Mouse (Mus musculus): ENCODE data around the gene Slc22a16. TPM values are rescaled to one million over a fixed set of nuclear protein-coding genes. Genes with fewer than 3 reads are reported as not detected.

Gene Slc22a16
- not detected in 2 replicates for polyA plus RNA-seq (2014; fragmentation: Nextera tagmentation; extraction: Ambion mirVana)

DNA sequence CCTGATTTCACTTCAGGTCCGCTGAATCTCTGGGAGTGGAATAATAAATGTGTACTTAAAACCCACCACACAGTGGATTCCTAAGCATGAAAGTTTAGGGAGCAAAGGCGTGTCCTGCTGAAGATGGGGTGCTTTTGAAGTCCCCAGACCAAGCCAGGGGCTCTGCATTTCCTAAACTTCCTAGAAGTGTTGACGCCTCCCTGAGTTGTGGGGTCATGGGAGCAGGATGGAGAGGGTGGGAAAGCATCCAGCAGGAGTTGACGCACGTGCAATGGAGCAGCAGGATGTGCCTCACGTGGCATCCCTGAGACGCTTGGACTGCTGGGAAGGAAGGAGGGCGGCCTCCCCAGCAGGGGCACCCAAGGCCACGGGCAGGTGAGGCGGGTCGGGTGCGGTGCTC, at the start of gene Slc22a16:
Gene Slc22a16 (plus strand): TSS at position 301 of the 400 bp plus-strand sequence.
- Histone ChIP-seq H3K27ac (replicated peaks; ENCODE audit: low read depth, low read length) (no peak within 1 kb of the TSS), H3K4me2 (ENCODE audit: low read depth, low read length) (no peak within 1 kb of the TSS), H3K4me3 (ENCODE audit: low read depth, low read length) (no peak within 1 kb of the TSS), H3K9me3 (replicated peaks; ENCODE audit: control insufficient read depth, low read length) (no peaks in the 10 kb centered on the region), H3K36me3 (replicated peaks; ENCODE audit: control insufficient read depth, insufficient read depth, low read depth, low read length) (no peaks in the 10 kb centered on the region), H3K9ac (replicated peaks; ENCODE audit: low read length) (no peak within 1 kb of the TSS), H3K4me1 (ENCODE audit: control insufficient read depth, insufficient read depth, low read length) (no peaks in the 10 kb centered on the region), H3K27me3 (ENCODE audit: control insufficient read depth, insufficient read depth, low read length) (no peaks in the 10 kb centered on the region)
- ATAC-seq (replicated peaks; ENCODE audit: insufficient number of reproducible peaks, low FRiP score, low TSS enrichment, low read depth) = no peak
- WGBS = 92% methylated on average over 12 of the region's 12 CpGs
- no peak for DNase-seq (ENCODE audit: low spot score)

DNA sequence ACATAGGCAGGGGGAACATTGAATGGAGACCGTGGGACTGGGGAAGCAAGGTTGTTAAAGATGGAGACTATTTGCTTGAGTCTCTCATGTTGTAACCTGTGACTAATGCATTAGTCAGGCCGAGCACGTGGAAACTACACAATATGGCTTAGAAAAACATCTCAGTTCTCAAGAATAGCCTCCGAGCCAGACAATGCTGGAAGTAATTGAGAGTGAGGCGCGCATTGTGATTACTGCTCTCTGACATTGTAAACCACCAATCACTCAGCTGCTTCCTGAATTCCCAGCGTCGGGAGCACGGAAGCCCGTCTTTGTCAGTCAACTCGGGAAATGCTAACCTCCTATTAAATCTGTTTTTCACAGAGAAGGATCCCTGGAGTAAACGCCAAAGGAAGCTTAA, 48.6 kb upstream of the Slc22a16 start:
- peak; percentile 76 for DNase-seq (ENCODE audit: low spot score)

DNA sequence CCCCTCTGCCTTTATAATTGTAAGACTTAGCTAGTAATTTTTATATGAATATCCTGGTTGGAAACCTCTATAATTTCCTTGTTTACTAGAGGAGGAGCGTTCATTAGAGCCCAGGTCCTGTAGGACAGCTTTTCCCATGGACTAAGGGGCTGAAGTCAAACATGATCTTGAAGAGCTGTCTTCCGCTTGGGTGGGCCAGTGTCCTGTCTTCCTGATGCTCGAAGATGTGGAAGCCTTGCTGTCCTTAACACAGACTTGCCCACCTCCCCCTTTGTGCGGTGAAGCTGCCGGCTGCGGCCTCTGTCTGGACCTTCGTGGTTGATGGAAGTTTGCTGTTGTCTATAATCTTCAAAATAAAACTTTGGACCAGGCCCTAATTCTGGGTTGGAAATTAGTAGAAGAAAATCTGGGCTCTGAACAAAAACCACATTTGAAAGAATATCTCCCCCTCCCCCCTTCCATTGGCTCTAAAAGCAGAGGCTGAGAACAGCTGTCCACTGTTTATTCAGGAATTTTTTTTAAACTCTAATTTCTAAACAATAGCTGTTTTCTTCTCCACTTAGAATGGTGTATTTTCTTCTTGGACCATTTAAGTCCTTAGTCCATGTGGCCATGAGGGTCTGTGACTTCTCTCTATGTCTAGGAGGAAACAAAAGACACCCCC, 46.7 kb upstream of the Slc22a16 start:
- H3K36me3 ChIP-seq (replicated peaks; ENCODE audit: control insufficient read depth, insufficient read depth, low read depth, low read length) = no peaks in the 10 kb centered on the region
- no peak overlapping the region for H3K9ac ChIP-seq (replicated peaks; ENCODE audit: low read length)
- no peaks in the 10 kb centered on the region for H3K9me3 ChIP-seq (replicated peaks; ENCODE audit: control insufficient read depth, low read length)
- no peak overlapping the region for H3K27ac ChIP-seq (replicated peaks; ENCODE audit: low read depth, low read length)
- DNase-seq (ENCODE audit: low spot score) (no peak), ATAC-seq (replicated peaks; ENCODE audit: insufficient number of reproducible peaks, low FRiP score, low TSS enrichment, low read depth) (no peak)
- 59% methylated on average over 7 of the region's 7 CpGs for WGBS
- H3K4me3 ChIP-seq (ENCODE audit: low read depth, low read length) = no peak overlapping the region
- no peaks in the 10 kb centered on the region for H3K27me3 ChIP-seq (ENCODE audit: control insufficient read depth, insufficient read depth, low read length)
- no peak overlapping the region for H3K4me2 ChIP-seq (ENCODE audit: low read depth, low read length)
- no peaks in the 10 kb centered on the region for H3K4me1 ChIP-seq (ENCODE audit: control insufficient read depth, insufficient read depth, low read length)

More for the DNA sequence above, 48.6 kb upstream of the Slc22a16 start:
- H3K9ac ChIP-seq (replicated peaks; ENCODE audit: low read length) = no peak overlapping the region; the same call in 1 of the 2 replicates
- WGBS = 10% methylated on average over 12 of the region's 12 CpGs
- no peaks in the 10 kb centered on the region for H3K27me3 ChIP-seq (ENCODE audit: control insufficient read depth, insufficient read depth, low read length)
- H3K4me1 ChIP-seq (ENCODE audit: control insufficient read depth, insufficient read depth, low read length) = no peaks in the 10 kb centered on the region
- H3K27ac ChIP-seq (replicated peaks; ENCODE audit: low read depth, low read length) = no peak overlapping the region
- no peaks in the 10 kb centered on the region for H3K36me3 ChIP-seq (replicated peaks; ENCODE audit: control insufficient read depth, insufficient read depth, low read depth, low read length)
- no peak overlapping the region for H3K4me2 ChIP-seq (ENCODE audit: low read depth, low read length)
- ATAC-seq (replicated peaks; ENCODE audit: insufficient number of reproducible peaks, low FRiP score, low TSS enrichment, low read depth) = peak; percentile 45; the same call in 1 of the 2 replicates
- H3K4me3 ChIP-seq (ENCODE audit: low read depth, low read length) = no peak overlapping the region
- H3K9me3 ChIP-seq (replicated peaks; ENCODE audit: control insufficient read depth, low read length) = no peaks in the 10 kb centered on the region

DNA sequence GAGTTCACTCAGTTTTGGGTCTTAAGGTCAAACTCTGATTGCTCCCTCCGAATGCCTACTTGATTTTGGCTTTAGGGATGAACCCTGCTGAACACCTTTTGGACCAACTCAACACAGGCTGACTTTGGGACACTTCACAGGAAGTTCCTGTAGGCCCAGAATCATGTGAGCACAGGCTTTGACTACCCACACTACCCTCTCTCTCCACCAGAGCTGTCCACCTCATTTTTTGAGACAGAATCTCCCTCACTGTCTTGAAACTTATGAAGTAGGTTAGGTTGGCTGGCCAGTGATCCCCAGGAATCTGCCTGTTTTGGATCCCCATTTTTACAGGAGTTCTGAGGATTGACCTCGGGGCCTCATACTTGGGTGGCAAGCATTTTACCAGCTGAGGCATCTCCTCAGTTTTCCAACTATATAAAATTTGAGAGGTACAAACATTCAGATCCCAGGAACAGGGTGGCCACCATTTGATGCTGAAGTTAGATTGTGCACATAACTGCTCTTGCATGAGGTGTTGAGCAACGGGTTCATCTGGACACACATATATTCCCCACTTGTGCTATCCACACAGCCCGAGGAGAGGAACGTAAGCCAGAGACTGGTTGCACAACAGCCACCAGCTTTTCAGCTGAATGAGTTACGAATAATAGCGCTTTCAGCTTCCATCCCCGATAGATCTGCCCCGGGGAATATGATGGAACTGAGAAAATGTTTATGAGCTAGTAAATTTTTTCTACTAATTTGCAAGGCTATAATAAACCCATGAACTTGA, 45.9 kb upstream of the Slc22a16 start:
- Histone ChIP-seq H3K27me3 (ENCODE audit: control insufficient read depth, insufficient read depth, low read length) (no peaks in the 10 kb centered on the region), H3K4me3 (ENCODE audit: low read depth, low read length) (no peak overlapping the region), H3K36me3 (replicated peaks; ENCODE audit: control insufficient read depth, insufficient read depth, low read depth, low read length) (no peaks in the 10 kb centered on the region), H3K9ac (replicated peaks; ENCODE audit: low read length) (no peak overlapping the region), H3K27ac (replicated peaks; ENCODE audit: low read depth, low read length) (no peak overlapping the region), H3K4me1 (ENCODE audit: control insufficient read depth, insufficient read depth, low read length) (no peaks in the 10 kb centered on the region), H3K4me2 (ENCODE audit: low read depth, low read length) (no peak overlapping the region), H3K9me3 (replicated peaks; ENCODE audit: control insufficient read depth, low read length) (no peaks in the 10 kb centered on the region)
- 62% methylated on average over 9 of the region's 9 CpGs for WGBS
- DNase-seq (ENCODE audit: low spot score) (no peak), ATAC-seq (replicated peaks; ENCODE audit: insufficient number of reproducible peaks, low FRiP score, low TSS enrichment, low read depth) (no peak)

DNA sequence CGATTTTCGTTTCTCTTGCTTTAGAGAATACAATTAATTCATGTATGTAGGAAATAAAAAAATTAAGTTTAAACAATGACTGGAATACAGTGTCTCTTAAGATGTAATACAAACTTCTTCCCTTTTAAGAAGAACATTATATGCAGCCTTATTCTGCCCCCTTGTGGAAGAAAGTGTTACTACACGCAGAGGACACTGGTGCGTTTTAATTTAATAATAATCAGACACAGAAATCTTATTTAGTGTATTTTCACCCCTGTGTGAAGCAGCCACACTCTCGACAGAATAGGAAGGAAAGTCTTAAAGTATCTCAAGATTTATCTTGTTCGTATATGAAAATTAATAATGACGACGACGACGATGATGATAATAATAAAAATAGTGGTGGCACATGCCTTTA, 45.1 kb upstream of the Slc22a16 start:
- ATAC-seq (replicated peaks; ENCODE audit: insufficient number of reproducible peaks, low FRiP score, low TSS enrichment, low read depth) = no peak
- DNase-seq (ENCODE audit: low spot score) = peak; percentile 89
- Histone ChIP-seq H3K27ac (replicated peaks; ENCODE audit: low read depth, low read length) (no peak overlapping the region), H3K9me3 (replicated peaks; ENCODE audit: control insufficient read depth, low read length) (no peaks in the 10 kb centered on the region), H3K4me1 (ENCODE audit: control insufficient read depth, insufficient read depth, low read length) (no peaks in the 10 kb centered on the region), H3K4me3 (ENCODE audit: low read depth, low read length) (no peak overlapping the region), H3K36me3 (replicated peaks; ENCODE audit: control insufficient read depth, insufficient read depth, low read depth, low read length) (no peaks in the 10 kb centered on the region), H3K9ac (replicated peaks; ENCODE audit: low read length) (no peak overlapping the region), H3K4me2 (ENCODE audit: low read depth, low read length) (no peak overlapping the region), H3K27me3 (ENCODE audit: control insufficient read depth, insufficient read depth, low read length) (no peaks in the 10 kb centered on the region)
- WGBS = 29% methylated on average over 10 of the region's 10 CpGs

DNA sequence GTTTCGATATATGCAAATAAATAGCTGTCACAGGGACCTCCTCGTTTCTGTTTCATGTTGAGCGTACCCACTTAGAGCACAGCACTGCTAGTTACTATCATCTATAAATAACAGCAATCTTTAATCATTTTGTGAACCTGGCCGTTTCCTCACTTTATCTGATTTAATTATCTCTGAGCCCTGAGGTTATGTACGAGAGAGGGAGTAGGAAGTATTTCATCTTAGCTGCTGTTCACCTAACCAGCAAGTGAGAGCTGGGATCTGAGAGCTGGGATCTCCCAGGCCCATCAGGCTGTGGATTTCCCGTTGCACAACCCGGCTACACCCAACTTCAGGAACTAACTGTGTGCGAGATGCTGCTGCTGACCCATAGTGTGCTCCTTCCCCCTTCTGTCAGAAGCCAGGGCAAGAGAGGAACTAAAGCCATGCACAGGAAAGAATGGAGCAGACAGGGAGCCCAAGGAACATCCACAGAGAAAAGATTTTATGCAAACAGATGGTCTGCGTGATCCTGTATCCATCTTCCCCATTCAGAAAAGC, 44.5 kb upstream of the Slc22a16 start:
- Histone ChIP-seq H3K9ac (replicated peaks; ENCODE audit: low read length) (no peak overlapping the region), H3K4me1 (ENCODE audit: control insufficient read depth, insufficient read depth, low read length) (no peaks in the 10 kb centered on the region), H3K4me3 (ENCODE audit: low read depth, low read length) (no peak overlapping the region), H3K4me2 (ENCODE audit: low read depth, low read length) (no peak overlapping the region), H3K27ac (replicated peaks; ENCODE audit: low read depth, low read length) (no peak overlapping the region), H3K36me3 (replicated peaks; ENCODE audit: control insufficient read depth, insufficient read depth, low read depth, low read length) (no peaks in the 10 kb centered on the region), H3K27me3 (ENCODE audit: control insufficient read depth, insufficient read depth, low read length) (no peaks in the 10 kb centered on the region), H3K9me3 (replicated peaks; ENCODE audit: control insufficient read depth, low read length) (no peaks in the 10 kb centered on the region)
- 66% methylated on average over 9 of the region's 9 CpGs for WGBS
- no peak for ATAC-seq (replicated peaks; ENCODE audit: insufficient number of reproducible peaks, low FRiP score, low TSS enrichment, low read depth)
- DNase-seq (ENCODE audit: low spot score) = no peak

DNA sequence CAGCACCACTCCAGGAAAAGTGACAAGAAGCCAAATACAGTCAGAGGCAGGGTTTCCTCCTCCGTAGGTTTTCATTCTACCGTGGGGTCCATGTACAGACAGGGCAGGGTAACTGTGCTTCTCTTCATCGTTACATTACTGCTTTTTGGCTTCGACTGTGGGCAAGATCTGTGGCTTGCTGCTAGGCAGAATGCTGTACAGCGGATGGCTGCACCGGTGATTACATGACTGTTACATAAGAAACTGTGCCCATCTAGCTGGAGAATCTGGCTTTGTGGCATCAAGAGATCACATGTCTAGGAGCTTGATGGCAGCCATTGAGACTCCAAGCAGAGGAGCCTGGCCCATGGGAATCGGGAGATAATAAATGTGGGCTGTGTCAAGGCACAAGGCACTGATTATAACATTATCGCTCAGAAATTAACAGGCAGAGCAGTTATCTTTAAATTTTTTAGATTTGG, 43.8 kb upstream of the Slc22a16 start:
- DNase-seq (ENCODE audit: low spot score) = no peak
- 80% methylated on average over 8 of the region's 8 CpGs for WGBS
- no peak overlapping the region for H3K4me3 ChIP-seq (ENCODE audit: low read depth, low read length)
- no peak overlapping the region for H3K4me2 ChIP-seq (ENCODE audit: low read depth, low read length)
- no peaks in the 10 kb centered on the region for H3K4me1 ChIP-seq (ENCODE audit: control insufficient read depth, insufficient read depth, low read length)
- no peak overlapping the region for H3K27ac ChIP-seq (replicated peaks; ENCODE audit: low read depth, low read length)
- no peak overlapping the region for H3K9ac ChIP-seq (replicated peaks; ENCODE audit: low read length)
- H3K9me3 ChIP-seq (replicated peaks; ENCODE audit: control insufficient read depth, low read length) = no peaks in the 10 kb centered on the region
- ATAC-seq (replicated peaks; ENCODE audit: insufficient number of reproducible peaks, low FRiP score, low TSS enrichment, low read depth) = no peak
- H3K27me3 ChIP-seq (ENCODE audit: control insufficient read depth, insufficient read depth, low read length) = no peaks in the 10 kb centered on the region
- H3K36me3 ChIP-seq (replicated peaks; ENCODE audit: control insufficient read depth, insufficient read depth, low read depth, low read length) = no peaks in the 10 kb centered on the region

DNA sequence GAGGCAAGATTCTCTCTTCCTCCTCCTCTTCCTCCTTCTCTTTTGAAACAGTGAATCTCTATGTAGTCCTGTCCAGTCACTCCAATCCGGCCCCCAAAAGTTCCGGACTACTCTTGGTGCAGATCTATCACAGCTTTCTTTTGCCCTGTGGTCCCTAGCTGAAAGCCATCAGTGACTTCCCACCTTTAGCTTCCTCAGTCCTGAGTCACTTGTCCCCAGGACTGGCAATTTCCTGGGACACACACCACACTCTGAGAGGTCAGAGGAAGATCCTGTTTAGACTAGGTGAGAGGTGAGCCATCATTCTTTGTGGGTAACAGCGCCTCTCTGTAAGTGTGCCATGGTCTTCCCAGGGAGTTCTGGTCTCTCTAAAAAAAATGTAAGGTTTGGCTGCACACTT, 43.1 kb upstream of the Slc22a16 start:
- H3K9ac ChIP-seq (replicated peaks; ENCODE audit: low read length) = no peak overlapping the region
- no peaks in the 10 kb centered on the region for H3K27me3 ChIP-seq (ENCODE audit: control insufficient read depth, insufficient read depth, low read length)
- 84% methylated on average over 3 of the region's 3 CpGs for WGBS
- no peaks in the 10 kb centered on the region for H3K9me3 ChIP-seq (replicated peaks; ENCODE audit: control insufficient read depth, low read length)
- DNase-seq (ENCODE audit: low spot score) (no peak), ATAC-seq (replicated peaks; ENCODE audit: insufficient number of reproducible peaks, low FRiP score, low TSS enrichment, low read depth) (no peak)
- H3K4me3 ChIP-seq (ENCODE audit: low read depth, low read length) = no peak overlapping the region
- no peaks in the 10 kb centered on the region for H3K4me1 ChIP-seq (ENCODE audit: control insufficient read depth, insufficient read depth, low read length)
- H3K36me3 ChIP-seq (replicated peaks; ENCODE audit: control insufficient read depth, insufficient read depth, low read depth, low read length) = no peaks in the 10 kb centered on the region
- H3K27ac ChIP-seq (replicated peaks; ENCODE audit: low read depth, low read length) = no peak overlapping the region
- H3K4me2 ChIP-seq (ENCODE audit: low read depth, low read length) = no peak overlapping the region

All from embryonic facial prominence, embryonic 11.5 days (tissue).